Mouse (Mus musculus) urinary bladder, adult 2 months (tissue): ENCODE results near the gene Tgm3. TPM values are rescaled to one million over a fixed set of nuclear protein-coding genes. Genes with fewer than 3 reads are reported as not detected.

Experiments used
- DNase-seq: peaks from one replicate; pipeline ENCODE4 v3.0.0; 2022; ENCODE audit warnings: low spot score
- polyA plus RNA-seq: library from polyadenylated mRNA; depleted of rRNA; stranded (reverse); fragments of >200 nt; gene quantifications from 2 replicates; pipeline ENCODE4 v1.2.3, GENCODE M21; 2012; rRNA removed

Gene Tgm3
- 3.7 and 3.8 TPM in 2 replicates for polyA plus RNA-seq

DNA sequence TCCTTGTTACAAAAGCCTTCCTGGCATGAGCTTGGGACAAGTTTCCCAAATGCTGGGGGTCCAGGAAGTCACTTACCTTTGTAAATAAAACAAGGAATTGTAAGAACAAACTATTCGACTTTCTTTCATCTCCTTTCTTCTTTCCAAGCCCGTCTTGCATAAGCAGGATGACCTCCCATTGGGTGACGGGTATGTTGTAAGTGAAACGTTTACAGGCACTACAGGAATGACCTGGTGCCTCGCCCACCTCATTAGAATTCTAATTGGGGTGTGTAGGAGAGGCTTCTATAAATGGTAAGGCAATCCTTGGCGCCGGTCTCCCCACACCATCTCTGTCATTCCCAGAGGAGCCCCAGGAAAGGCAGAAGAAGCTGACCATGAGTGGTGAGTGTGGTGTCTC is at the start of gene Tgm3:
Tgm3 (plus strand) TSS at position 324 of the 400 bp plus-strand sequence.
- no peak for DNase-seq

DNA sequence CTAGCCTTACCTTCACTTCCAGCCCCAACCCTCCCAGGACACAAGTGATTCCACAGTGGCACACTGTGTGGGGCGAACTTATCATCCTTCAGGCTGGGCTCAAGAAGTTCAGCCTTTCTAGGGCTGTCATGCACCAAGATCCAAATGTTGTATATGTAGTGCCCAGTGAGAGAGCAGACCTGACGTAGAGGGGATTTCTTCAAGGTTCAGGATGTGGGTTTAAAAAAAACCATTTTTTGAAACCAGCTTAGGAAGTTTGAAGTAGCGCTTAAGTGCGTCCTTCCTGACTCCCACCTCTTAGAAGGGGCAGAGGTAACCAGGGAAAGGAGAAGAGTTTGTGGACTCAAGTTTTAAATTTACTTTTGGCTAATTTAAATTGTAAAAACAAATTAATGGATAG is 31.5 kb upstream of the Tgm3 start:
- no peak for DNase-seq

- DNase-seq = no peak
Measured at GRCm38 (mm10) chr2:129987527-129988045, 24.6 kb upstream of the Tgm3 start.

- no peak for DNase-seq
Measured at GRCm38 (mm10) chr2:129989646-129990045, 22.5 kb upstream of the Tgm3 start.

DNA sequence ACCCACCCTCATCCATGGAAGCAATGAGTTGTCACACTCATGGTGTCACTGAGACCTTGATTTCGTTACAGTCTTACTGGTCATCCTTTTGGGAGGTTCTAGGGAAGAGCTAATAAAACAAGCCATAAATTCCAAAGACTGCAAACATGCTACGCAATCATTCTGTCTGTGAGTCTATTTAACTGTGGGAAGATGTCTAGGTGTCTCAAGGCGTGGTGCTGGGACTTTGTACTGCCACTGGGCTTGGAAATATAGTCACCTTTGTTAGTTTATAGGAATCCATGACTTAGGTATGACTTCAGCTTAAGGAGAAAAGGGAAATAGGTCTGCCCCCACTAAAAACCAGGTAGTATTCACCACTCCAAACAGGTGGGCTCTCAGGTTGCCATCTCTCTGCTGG is 17.7 kb upstream of the Tgm3 start:
- DNase-seq = no peak

DNA sequence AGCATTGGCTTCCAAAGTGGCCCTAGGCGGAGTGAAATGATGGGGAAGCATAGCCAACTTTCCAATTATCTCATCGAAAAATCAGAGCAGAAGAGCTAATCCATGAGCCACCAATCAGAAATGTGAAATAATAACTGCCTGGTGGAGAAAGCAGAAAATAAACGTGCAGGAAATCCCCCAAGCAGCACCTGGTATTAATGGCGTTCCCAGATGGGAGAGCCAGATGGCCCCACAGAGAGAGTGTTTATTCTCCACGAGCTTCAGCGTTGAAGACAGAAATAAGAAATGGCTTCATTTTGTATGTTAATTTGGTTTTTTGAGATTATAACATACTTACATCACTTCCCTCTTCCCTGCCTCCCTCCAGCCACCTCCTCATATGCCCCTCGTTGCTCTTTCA is 13.7 kb upstream of the Tgm3 start:
- no peak for DNase-seq

DNA sequence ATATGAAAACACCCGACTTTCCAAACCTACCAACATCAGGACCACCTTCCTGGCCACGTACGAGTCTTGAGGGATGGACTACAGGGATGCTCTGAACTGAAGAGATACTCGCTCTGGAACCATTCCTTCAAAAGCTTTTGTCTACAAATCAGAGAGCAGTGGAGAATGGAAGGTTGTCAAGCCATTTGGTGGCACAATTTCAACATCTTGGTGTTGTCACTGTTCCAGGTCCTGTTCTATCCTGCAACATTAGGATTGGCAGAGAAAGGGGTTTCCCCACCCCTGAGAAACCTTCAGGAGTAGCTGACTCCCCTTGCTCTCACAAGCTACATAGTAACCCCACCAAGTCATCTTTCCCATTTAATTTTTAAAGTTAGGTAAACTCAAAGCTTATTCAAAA is 12.9 kb upstream of the Tgm3 start:
- no peak for DNase-seq

- DNase-seq = no peak
Measured at GRCm38 (mm10) chr2:130000601-130001000, 11.5 kb upstream of the Tgm3 start.

GRCm38 (mm10) chr2:130004046-130004445 is 8.1 kb upstream of the Tgm3 start:
- DNase-seq = no peak

DNA sequence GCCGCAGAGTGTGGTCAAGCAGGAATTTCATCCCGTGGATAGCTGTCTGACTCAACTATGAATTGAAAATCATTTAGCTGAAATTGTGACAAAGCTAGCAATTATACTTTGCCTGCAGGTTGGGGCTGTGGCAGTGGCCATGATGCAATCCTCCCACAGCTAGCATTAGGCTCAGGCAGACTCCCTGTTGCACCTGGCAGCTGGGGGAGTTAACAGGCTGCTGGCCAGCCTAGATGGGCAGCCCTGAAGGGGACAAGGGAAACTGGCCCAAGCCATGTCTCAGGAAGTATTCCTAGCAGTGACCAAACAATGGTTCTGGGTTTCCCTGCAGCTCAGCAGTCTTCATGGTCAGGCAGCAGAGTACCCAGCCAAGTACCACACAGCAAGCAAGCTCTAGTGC is 2.8 kb upstream of the Tgm3 start:
- no peak for DNase-seq

DNA sequence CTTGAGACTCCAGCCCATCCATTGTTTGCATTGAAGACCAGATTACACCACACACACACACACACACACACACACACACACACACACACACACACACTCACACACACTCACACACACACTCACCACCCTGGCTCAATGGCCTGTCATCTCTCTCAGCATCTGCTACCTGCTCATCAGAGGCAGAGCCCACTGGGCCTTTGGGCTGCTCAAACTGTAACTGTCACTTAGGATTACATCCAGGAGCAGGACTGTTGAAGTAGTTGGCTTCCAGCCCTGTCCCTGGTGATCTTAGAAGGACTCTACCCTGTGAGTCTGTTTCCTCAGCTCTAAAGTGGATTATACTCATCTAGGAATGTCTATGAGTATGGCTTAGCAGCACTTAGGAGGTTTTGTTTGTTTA is 1.5 kb downstream of the Tgm3 start:
- DNase-seq = no peak

DNA sequence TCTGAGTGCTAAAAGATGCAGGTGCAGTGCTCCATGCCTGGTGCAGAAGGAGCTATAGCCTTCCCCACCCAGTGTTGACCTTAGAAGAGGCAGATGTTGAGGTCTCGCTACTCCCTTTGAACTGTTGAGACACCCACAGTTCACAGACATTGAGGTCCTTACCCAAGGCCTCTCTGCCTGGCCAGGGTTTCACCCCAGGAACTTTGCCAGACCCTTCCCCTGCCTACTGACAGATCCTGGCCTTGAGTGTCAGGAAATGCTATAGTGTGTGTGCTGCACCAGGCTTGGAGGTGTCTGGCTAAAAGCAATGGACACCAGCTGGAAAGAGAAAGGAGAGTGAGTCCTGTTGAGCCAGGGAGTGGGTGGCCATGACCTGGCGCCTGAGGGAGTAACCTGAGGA is 3.0 kb downstream of the Tgm3 start:
- no peak for DNase-seq

DNA sequence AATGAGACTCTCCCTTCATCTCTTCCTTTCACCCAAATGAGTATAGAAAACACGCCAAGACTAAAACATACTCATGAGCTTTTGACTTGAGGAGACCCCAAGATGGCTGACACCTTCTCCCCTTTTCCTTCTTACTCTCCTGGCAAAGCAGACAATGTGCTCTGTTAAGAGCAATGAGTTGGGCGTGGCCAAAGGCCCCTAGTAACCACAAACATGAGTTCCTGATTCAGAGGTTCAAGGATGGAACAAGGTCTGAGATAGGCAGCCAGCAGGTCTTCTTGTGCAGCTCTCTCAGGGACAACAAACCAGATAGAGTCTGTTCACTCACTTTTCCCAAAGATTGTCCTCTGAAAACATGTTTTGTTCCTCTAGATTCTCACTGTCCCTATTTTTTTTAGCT is 5.9 kb downstream of the Tgm3 start:
- no peak for DNase-seq

DNA sequence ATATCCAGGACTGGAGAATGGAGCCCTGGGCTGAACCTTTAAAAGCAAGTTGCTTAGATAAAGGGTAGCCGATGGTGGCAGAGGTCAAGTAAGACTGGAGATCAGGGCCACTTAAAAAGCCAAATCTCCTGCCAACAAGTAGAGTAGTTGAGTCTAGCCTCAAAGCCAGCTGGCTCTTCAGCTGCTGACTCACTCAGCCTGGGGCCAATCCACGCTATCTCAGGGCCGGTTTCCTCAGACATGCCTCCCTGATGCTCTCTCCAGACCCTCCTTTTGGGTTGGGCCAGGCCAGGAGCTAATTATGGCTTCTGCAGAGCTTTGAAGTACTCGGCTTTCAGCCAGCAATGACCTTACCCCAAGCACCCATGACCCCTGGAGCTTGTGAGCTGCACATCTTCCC is 15.7 kb downstream of the Tgm3 start:
- DNase-seq = no peak

DNA sequence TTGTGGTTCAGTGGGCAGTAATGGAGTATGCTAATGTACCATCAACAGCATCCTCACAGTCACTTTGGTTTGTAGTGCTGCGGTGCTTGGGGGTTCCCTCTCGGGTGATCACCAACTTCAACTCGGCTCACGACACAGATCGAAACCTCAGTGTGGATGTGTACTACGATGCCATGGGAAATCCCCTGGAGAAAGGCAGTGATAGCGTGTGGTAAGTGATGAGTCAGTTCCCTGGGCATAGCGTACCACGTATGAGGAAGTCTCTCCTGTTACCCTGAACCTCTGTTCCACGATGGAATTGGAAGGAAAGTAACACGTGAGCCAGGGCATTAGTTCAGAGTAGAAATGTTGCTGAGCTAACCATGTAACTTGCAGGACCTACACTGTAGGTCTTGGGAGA is 17.7 kb downstream of the Tgm3 start:
- no peak for DNase-seq

- DNase-seq = no peak
Measured at GRCm38 (mm10) chr2:130032661-130033060, 20.5 kb downstream of the Tgm3 start.

DNA sequence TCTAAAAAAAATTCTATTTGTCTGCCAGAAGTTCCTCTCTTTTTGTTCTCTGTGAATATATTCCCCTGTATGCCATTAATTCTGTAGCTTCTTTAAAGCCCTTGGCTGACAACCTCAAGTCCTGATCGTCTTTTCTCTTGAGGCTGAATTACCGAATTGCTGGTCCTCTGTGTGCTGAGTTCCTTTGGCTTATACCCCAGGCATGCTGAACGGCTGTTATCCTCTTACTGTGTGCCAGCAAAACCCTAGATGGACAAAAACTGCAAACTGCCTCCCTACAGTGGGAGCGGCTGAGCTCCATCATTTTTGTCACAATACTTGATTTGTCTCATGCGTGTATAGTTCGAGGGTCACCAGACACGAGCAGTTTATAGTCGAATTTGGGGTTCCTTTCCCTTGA is 24.7 kb downstream of the Tgm3 start:
- no peak for DNase-seq

- no peak for DNase-seq
Measured at GRCm38 (mm10) chr2:130038971-130039370, 26.8 kb downstream of the Tgm3 start.

DNA sequence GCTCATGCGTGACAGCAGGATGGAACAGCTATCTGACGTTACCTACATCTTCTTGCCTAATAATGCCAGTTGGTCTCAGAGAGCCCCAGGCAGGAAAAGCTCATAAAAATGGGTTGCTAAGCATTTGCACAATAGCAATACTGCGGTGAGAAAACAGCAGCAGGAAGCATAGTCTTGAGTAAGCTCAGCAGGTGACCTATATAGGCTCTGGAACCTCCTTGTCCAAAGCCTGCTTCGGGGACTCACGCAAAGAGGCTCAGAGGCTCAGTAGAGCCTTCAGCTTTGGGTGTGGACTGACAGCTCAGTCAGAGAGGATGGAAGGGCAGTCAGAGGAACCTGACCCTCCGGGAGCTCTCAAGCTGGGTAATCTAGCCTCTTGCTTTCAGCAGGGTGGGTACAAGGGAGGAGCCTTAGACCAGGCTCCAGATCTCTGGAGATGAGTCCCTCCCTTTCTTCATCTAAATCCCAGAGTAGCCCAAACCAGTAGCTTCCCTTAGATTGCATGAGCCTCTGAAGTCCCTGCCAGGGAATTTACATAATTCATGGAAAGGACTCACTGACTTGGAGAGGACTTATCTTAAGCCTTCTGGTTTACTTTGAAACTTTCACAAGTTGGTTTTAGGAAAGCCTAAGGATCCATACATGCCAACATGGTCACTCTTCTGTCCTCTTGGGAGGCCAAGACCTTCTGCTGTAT is 28.2 kb downstream of the Tgm3 start:
- DNase-seq = no peak

GRCm38 (mm10) chr2:130043835-130044234 is 31.7 kb downstream of the Tgm3 start:
- no peak for DNase-seq

DNA sequence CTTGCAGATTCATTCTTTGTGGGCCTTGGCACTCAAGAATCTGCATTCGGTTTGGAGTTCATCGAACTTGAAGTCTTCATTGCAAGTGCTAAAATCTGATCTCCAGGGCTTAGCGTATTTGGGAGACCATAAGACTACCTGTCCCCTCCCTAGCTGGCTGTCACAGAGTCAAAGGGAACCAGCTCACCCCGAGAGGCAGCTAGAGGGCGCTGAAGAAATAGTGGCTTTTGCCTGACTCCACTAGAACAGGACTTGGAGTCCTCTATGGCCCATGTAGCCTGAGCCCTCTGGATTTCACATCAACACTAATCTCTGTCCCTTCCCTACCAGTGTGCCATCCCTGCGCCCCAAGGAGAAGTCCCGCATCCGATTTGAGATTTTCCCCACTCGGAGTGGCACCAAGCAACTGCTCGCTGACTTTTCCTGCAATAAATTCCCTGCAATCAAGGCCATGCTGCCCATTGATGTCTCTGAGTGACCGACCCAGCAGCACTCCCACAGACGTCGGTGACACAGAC is 35.8 kb downstream of the Tgm3 start:
- no peak for DNase-seq

DNA sequence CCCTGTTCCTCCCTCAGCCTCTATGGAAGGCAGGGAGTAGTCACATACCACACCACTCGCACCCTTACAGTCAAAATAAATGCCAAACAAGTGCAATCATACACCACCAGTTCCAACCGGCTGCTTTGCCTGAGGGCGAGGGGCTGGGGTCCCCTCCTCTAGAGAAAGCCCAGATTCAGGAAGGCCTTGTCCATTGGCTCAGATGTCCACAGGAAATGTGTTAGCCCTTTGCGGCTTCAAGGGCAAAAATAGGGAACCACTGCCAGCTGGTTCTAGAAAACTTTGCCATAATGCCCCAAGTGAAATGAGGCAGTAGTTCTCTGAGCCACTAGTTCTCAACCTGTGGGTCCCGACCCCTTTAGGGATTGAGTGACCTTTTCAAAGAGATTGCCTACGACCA is 36.6 kb downstream of the Tgm3 start:
- no peak for DNase-seq

- DNase-seq = no peak
Measured at GRCm38 (mm10) chr2:130058149-130058548, 46.0 kb downstream of the Tgm3 start.

GRCm38 (mm10) chr2:130068228-130068627 is 56.1 kb downstream of the Tgm3 start:
- no peak for DNase-seq
